Mouse (Mus musculus): ENCODE results near the gene Itgal. TPM values are rescaled to one million over a fixed set of nuclear protein-coding genes. Genes with fewer than 3 reads are reported as not detected.
"Not testable (repeated sequence)": the region's sequence is repeated elsewhere in the genome, so short reads cannot be mapped to it uniquely, and the experiment has no call there.

Itgal gene
- total RNA-seq, 2 experiments from 2014 or later, result 0.32 to 0.57 TPM

- DNase-seq (ENCODE audit: extremely low spot score in 1 of 2, low spot score in 2 of 2), result no peak
- intact Hi-C loops (cut with DNase I), result no loop called here
Observed at GRCm38 (mm10) chr7:127325550-127325949, 29.5 kb downstream of the Itgal start.

- intact Hi-C loops (cut with DNase I), result no loop called here
- peak; percentile 47 to 67 for DNase-seq (ENCODE audit: extremely low spot score in 1 of 2, low spot score in 2 of 2)
Observed at GRCm38 (mm10) chr7:127326685-127327084, 30.6 kb downstream of the Itgal start.

GRCm38 (mm10) chr7:127333240-127333639, 37.2 kb downstream of the Itgal start:
- intact Hi-C loops (cut with DNase I), result no loop called here
- DNase-seq (ENCODE audit: extremely low spot score in 1 of 2, low spot score in 2 of 2), result no peak

GRCm38 (mm10) chr7:127335604-127336003, 39.5 kb downstream of the Itgal start:
- no peak for DNase-seq (ENCODE audit: extremely low spot score in 1 of 2, low spot score in 2 of 2)
- intact Hi-C loops (cut with DNase I), result no loop called here

- intact Hi-C loops (cut with DNase I), result no loop called here
Observed at GRCm38 (mm10) chr7:127337636-127338035, 41.6 kb downstream of the Itgal start.

GRCm38 (mm10) chr7:127341356-127341755, 45.3 kb downstream of the Itgal start:
- intact Hi-C loops (cut with DNase I), result loop anchor here (5.0 kb wide), 1 partner anchor 34 kb away; no protein-coding TSS in a partner anchor

More at GRCm38 (mm10) chr7:127337636-127338035, 41.6 kb downstream of the Itgal start:
- DNase-seq (ENCODE audit: extremely low spot score in 1 of 2, low spot score in 2 of 2), result no peak

GRCm38 (mm10) chr7:127341861-127342260, 45.8 kb downstream of the Itgal start:
- not testable (repeated sequence) for DNase-seq (ENCODE audit: extremely low spot score in 1 of 2, low spot score in 2 of 2)
- intact Hi-C loops (cut with DNase I), result loop anchor here (5.0 kb wide), 1 partner anchor 35 kb away; no protein-coding TSS in a partner anchor

More at GRCm38 (mm10) chr7:127341356-127341755, 45.3 kb downstream of the Itgal start:
- no peak for DNase-seq (ENCODE audit: extremely low spot score in 1 of 2, low spot score in 2 of 2)

- no peak for DNase-seq (ENCODE audit: extremely low spot score in 1 of 2, low spot score in 2 of 2)
- intact Hi-C loops (cut with DNase I), result loop anchor here (5.0 kb wide), 1 partner anchor 35 kb away; no protein-coding TSS in a partner anchor
Observed at GRCm38 (mm10) chr7:127342332-127342731, 46.3 kb downstream of the Itgal start.

- intact Hi-C loops (cut with DNase I), result loop anchor here (5.0 kb wide), 1 partner anchor 36 kb away; no protein-coding TSS in a partner anchor
Observed at GRCm38 (mm10) chr7:127342888-127343287, 46.8 kb downstream of the Itgal start.

GRCm38 (mm10) chr7:127343351-127344019, 47.4 kb downstream of the Itgal start:
- peak in 1 of 2 experiments; percentile 36 for DNase-seq (ENCODE audit: extremely low spot score in 1 of 2, low spot score in 2 of 2)
- intact Hi-C loops (cut with DNase I), result loop anchor here (5.0 kb wide), 1 partner anchor 36 kb away; no protein-coding TSS in a partner anchor

More at GRCm38 (mm10) chr7:127342888-127343287, 46.8 kb downstream of the Itgal start:
- DNase-seq (ENCODE audit: extremely low spot score in 1 of 2, low spot score in 2 of 2), result no peak

GRCm38 (mm10) chr7:127344371-127344770, 48.3 kb downstream of the Itgal start:
- intact Hi-C loops (cut with DNase I), result loop anchor here (5.0 kb wide), 1 partner anchor 37 kb away; no protein-coding TSS in a partner anchor
- no peak for DNase-seq (ENCODE audit: extremely low spot score in 1 of 2, low spot score in 2 of 2)

- peak in 1 of 2 experiments; percentile 70 for DNase-seq (ENCODE audit: extremely low spot score in 1 of 2, low spot score in 2 of 2)
- intact Hi-C loops (cut with DNase I), result no loop called here
Observed at GRCm38 (mm10) chr7:127345092-127345491, 49.0 kb downstream of the Itgal start.

GRCm38 (mm10) chr7:127345512-127346325, 49.7 kb downstream of the Itgal start, which contains the start of gene Zfp768:
Zfp768 (minus strand) TSS chr7:127345589.
- intact Hi-C loops (cut with DNase I), result no loop called here
- peak; percentile 84 to 96 for DNase-seq (ENCODE audit: extremely low spot score in 1 of 2, low spot score in 2 of 2)

- no peak for DNase-seq (ENCODE audit: extremely low spot score in 1 of 2, low spot score in 2 of 2)
- intact Hi-C loops (cut with DNase I), result no loop called here
Observed at GRCm38 (mm10) chr7:127346676-127347075, 50.6 kb downstream of the Itgal start.

- no peak for DNase-seq (ENCODE audit: extremely low spot score in 1 of 2, low spot score in 2 of 2)
- intact Hi-C loops (cut with DNase I), result no loop called here
Observed at GRCm38 (mm10) chr7:127351230-127352004, 55.4 kb downstream of the Itgal start.

- intact Hi-C loops (cut with DNase I), result no loop called here
- DNase-seq (ENCODE audit: extremely low spot score in 1 of 2, low spot score in 2 of 2), result no peak
Observed at GRCm38 (mm10) chr7:127355796-127356195, 59.7 kb downstream of the Itgal start.

GRCm38 (mm10) chr7:127357871-127358270, 61.8 kb downstream of the Itgal start:
- intact Hi-C loops (cut with DNase I), result no loop called here

GRCm38 (mm10) chr7:127358472-127358871, 62.4 kb downstream of the Itgal start:
- DNase-seq (ENCODE audit: extremely low spot score in 1 of 2, low spot score in 2 of 2), result no peak
- intact Hi-C loops (cut with DNase I), result no loop called here

More at GRCm38 (mm10) chr7:127357871-127358270, 61.8 kb downstream of the Itgal start:
- DNase-seq (ENCODE audit: extremely low spot score in 1 of 2, low spot score in 2 of 2), result no peak

All from left cerebral cortex, postnatal 10 days (tissue).